Comparison of ENCODE assay signal across 10 mouse cellular contexts in the genomic region with DNA sequence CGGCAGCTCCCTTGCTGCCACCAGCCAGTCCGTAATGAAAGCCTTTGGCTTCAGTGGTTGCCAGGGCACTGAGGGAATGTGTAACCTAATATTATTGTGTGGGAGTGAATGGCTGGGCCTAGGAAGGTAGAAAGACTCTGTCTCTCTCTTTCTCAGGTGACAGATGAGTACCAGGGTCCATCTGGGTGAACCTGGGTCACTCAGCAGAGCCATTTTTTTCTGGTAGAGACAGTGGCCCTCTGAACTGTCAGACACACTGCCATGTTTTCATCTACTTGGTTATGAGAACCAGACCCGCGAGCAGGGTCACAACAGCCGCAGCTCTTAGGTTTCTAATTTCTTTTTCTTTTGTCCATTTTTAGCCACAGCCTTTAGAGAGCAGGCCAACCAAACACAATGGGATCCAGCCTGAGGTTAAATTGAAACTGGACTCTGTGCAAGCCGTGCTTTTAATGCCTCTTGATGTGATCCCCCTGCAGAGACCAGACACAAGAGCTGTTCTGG.
DNase-seq lines count a peak whose midpoint lies in the region; ATAC-seq and TF ChIP-seq lines count a peak whose summit lies in the region.
"Had no signal": no experiment of that assay in that cellular context is flagged by ENCODE, and none has a peak within 500 bp of the region (broad histone marks: within the 10 kb centered on the region; RNA-seq: fewer than 3 reads in every experiment).

No protein-coding gene starts in this region.

- H3K36me3 ChIP-seq in embryonic facial prominence, embryonic 14.5 days (ENCODE audit: control insufficient read depth, insufficient read depth, low read length), result no peaks in the 10 kb centered on the region
- no peaks in the 10 kb centered on the region for H3K36me3 ChIP-seq in hindbrain, embryonic 16.5 days (ENCODE audit: control insufficient read depth, insufficient read depth, low read length)
- H3K36me3 ChIP-seq in midbrain, embryonic 13.5 days, result no peaks in the 10 kb centered on the region
- H3K36me3 ChIP-seq in stomach, postnatal 0 days (ENCODE audit: control insufficient read depth, insufficient read depth, low read length), result no peaks in the 10 kb centered on the region
- H3K36me3 ChIP-seq: heart, embryonic 12.5 days; stomach, embryonic 15.5 days had no signal

- TF ChIP-seq EP300 in stomach, postnatal 0 days (optimal IDR thresholded peaks at IDR 0.05), result no peak

- peak; percentile 76 for DNase-seq in embryo, embryonic 10 days (ENCODE audit: low spot score)
- DNase-seq in embryonic facial prominence, embryonic 14.5 days (ENCODE audit: low spot score), result peak; percentile 72
- no peak for DNase-seq in stomach, postnatal 0 days (ENCODE audit: low spot score)
- no peak for DNase-seq in lung, postnatal 36 days
- DNase-seq in ovary, postnatal 14 days (ENCODE audit: low spot score), result no peak
- DNase-seq in adrenal gland, adult 2 months, result no peak

- no peaks in the 10 kb centered on the region for H3K9me3 ChIP-seq in embryonic facial prominence, embryonic 14.5 days (ENCODE audit: control insufficient read depth, low read length)
- H3K9me3 ChIP-seq in hindbrain, embryonic 16.5 days (ENCODE audit: control insufficient read depth, low read length), result no peaks in the 10 kb centered on the region
- no peaks in the 10 kb centered on the region for H3K9me3 ChIP-seq in midbrain, embryonic 13.5 days
- H3K9me3 ChIP-seq in stomach, postnatal 0 days (ENCODE audit: control insufficient read depth, low read length), result no peaks in the 10 kb centered on the region
- H3K9me3 ChIP-seq: heart, embryonic 12.5 days; stomach, embryonic 15.5 days had no signal

- no peak for TF ChIP-seq CTCF in stomach, postnatal 0 days (IDR thresholded peaks at IDR 0.05; ENCODE audit: low read depth)

- no peak overlapping the region for H3K9ac ChIP-seq in embryonic facial prominence, embryonic 14.5 days (ENCODE audit: low read depth, low read length)
- no peak overlapping the region for H3K9ac ChIP-seq in hindbrain, embryonic 16.5 days (ENCODE audit: low read depth, low read length)
- H3K9ac ChIP-seq in midbrain, embryonic 13.5 days (replicated peaks), result no peak overlapping the region
- no peak overlapping the region for H3K9ac ChIP-seq in stomach, postnatal 0 days (ENCODE audit: low read length)
- H3K9ac ChIP-seq: heart, embryonic 12.5 days; stomach, embryonic 15.5 days had no signal

- no peak overlapping the region for H3K4me2 ChIP-seq in embryonic facial prominence, embryonic 14.5 days (ENCODE audit: low read depth, low read length)
- no peak overlapping the region for H3K4me2 ChIP-seq in hindbrain, embryonic 16.5 days (ENCODE audit: low read length)
- H3K4me2 ChIP-seq in midbrain, embryonic 13.5 days (replicated peaks), result no peak overlapping the region
- no peak overlapping the region for H3K4me2 ChIP-seq in stomach, postnatal 0 days (replicated peaks; ENCODE audit: low read depth)
- H3K4me2 ChIP-seq: heart, embryonic 12.5 days; stomach, embryonic 15.5 days had no signal

- ATAC-seq in embryonic facial prominence, embryonic 14.5 days (ENCODE audit: low read depth), result peak; percentile 81
- ATAC-seq in hindbrain, embryonic 16.5 days, result 0 out of 2 replicates have a peak, but pooled peaks have one; percentile 24
- ATAC-seq in midbrain, embryonic 13.5 days, result peak; percentile 66
- no peak for ATAC-seq in stomach, postnatal 0 days (ENCODE audit: low FRiP score, low TSS enrichment)

- H3K4me3 ChIP-seq in embryonic facial prominence, embryonic 14.5 days (ENCODE audit: low read depth, low read length), result no peak overlapping the region
- H3K4me3 ChIP-seq in hindbrain, embryonic 16.5 days (ENCODE audit: low read length), result no peak overlapping the region
- H3K4me3 ChIP-seq in midbrain, embryonic 13.5 days (replicated peaks), result no peak overlapping the region
- H3K4me3 ChIP-seq in stomach, postnatal 0 days (ENCODE audit: low read depth, low read length), result no peak overlapping the region
- H3K4me3 ChIP-seq: heart, embryonic 12.5 days; stomach, embryonic 15.5 days had no signal

- no peaks in the 10 kb centered on the region for H3K27me3 ChIP-seq in embryonic facial prominence, embryonic 14.5 days (replicated peaks; ENCODE audit: control insufficient read depth, insufficient read depth, low read length)
- no peaks in the 10 kb centered on the region for H3K27me3 ChIP-seq in hindbrain, embryonic 16.5 days (replicated peaks; ENCODE audit: control insufficient read depth, insufficient read depth, low read length)
- H3K27me3 ChIP-seq in midbrain, embryonic 13.5 days, result no peaks in the 10 kb centered on the region
- H3K27me3 ChIP-seq in stomach, postnatal 0 days (ENCODE audit: control insufficient read depth, insufficient read depth, low read length), result no peaks in the 10 kb centered on the region
- H3K27me3 ChIP-seq: heart, embryonic 12.5 days; stomach, embryonic 15.5 days had no signal

- 16% methylated on average over 6 of the region's 6 CpGs for whole genome bisulfite sequencing in embryonic facial prominence, embryonic 14.5 days
- 15% methylated on average over 6 of the region's 6 CpGs for WGBS in hindbrain, embryonic 16.5 days
- 4% methylated on average over 6 of the region's 6 CpGs for WGBS in midbrain, embryonic 13.5 days
- WGBS in stomach, postnatal 0 days, result 51% methylated on average over 6 of the region's 6 CpGs

- H3K4me1 ChIP-seq in embryonic facial prominence, embryonic 14.5 days (ENCODE audit: control insufficient read depth, insufficient read depth, low read length), result 0 out of 2 replicates have a peak, but pooled peaks cover 3% of the 10 kb centered on the region
- peaks cover 6% of the 10 kb centered on the region; the same call in 1 of the 2 replicates for H3K4me1 ChIP-seq in hindbrain, embryonic 16.5 days (ENCODE audit: control insufficient read depth, insufficient read depth, low read depth, low read length)
- H3K4me1 ChIP-seq in midbrain, embryonic 13.5 days (replicated peaks), result peaks cover 9% of the 10 kb centered on the region; the same call in 1 of the 2 replicates
- H3K4me1 ChIP-seq in stomach, postnatal 0 days (replicated peaks; ENCODE audit: control insufficient read depth, insufficient read depth), result no peaks in the 10 kb centered on the region
- H3K4me1 ChIP-seq: stomach, embryonic 15.5 days had no signal

- peak overlapping the region; percentile 54; the same call in 1 of the 2 replicates for H3K27ac ChIP-seq in embryonic facial prominence, embryonic 14.5 days (replicated peaks; ENCODE audit: low read depth, low read length)
- peak overlapping the region; percentile 39; the same call in 1 of the 2 replicates for H3K27ac ChIP-seq in hindbrain, embryonic 16.5 days (ENCODE audit: low read depth, low read length)
- peak overlapping the region; percentile 21 for H3K27ac ChIP-seq in midbrain, embryonic 13.5 days
- H3K27ac ChIP-seq in stomach, postnatal 0 days (replicated peaks), result no peak overlapping the region
- H3K27ac ChIP-seq: stomach, embryonic 15.5 days had no signal

Comparison
In these comparisons a context has a peak if more than half of its experiments do, and no peak if none do; other contexts are left out.
1. DNase-seq: peak in embryo, embryonic 10 days (single experiment) and embryonic facial prominence, embryonic 14.5 days (single experiment); none in stomach, postnatal 0 days (single experiment), lung, postnatal 36 days (single experiment), ovary, postnatal 14 days (single experiment) and adrenal gland, adult 2 months (single experiment).